Mouse (Mus musculus) lung, postnatal 36 days (tissue): ENCODE data around the gene Thoc6.

Experiments used
- DNase-seq: peaks from one replicate; pipeline ENCODE4 v3.0.0; 2022; ENCODE audit warnings: mixed read lengths

The Thoc6 gene

DNA sequence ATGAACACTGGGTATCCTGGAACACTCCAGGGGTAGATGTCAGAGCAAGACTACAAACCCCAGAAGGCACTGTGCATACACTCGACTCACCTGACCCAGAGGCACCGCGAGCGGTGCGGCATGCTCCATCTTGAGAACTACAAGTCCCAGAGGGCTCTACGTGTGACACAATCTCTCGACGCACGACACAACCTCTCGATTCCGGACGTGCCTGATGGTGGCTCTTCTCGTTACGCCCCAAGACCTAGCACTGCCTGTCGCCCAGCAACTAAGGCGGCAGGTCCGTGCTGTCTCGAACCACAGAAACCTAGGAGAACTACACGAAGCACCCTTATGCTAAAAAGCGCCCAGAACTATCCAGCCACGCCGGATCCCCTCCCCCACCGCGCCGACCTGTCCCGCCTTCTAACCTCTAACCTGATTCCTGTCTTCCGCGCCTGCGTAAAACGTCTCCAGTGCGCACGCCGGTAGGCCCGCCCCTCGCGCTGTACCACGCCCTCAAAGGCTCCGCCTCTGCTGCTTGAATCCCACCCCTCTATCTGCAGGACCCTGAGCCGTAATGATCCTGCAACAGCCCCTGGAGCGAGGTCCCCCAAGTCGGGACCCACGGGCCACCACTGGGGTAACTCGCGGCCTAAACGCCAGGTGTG lies at the start of gene Thoc6, which contains the start of gene Hcfc1r1:
Thoc6 (minus strand) TSS at position 459 of the 650 bp plus-strand sequence.
Hcfc1r1 (plus strand) TSS at position 173 of the 650 bp plus-strand sequence.
- DNase-seq: peak; percentile 97

DNA sequence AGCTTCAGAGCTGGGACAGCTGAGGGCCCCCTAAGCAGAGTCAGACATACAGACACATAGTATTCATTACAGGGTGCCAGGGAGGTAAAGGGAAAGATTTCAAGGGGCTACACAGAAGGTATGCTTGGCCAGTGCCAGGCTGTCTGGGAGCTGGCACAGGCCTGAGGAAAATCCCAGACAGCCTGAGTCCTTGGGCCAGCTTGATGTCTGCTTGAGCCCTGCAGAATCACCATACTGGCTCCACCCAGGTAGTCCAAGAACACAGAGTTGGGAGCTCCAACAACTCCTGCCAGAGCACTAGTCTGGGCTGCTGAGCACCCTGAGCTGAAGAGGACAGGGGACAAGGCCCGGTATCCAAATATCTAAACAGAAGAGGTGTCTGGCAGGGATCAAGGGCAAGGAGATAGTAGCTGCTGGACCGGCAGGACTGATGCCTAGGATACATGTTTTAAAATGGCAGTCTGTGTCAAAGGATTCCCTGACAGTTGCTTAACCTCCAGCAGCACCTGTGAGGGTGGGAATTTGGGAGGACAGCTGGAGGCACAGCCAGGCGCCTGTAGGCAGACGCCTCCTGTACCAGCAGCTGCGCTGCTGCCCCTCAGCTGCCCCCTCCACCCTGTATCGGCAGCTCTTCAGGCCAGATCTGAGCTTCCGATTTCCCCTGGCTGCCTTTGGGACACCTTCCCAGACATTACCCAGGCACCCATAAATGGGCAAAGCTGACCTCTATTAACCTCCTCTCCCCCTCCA lies 48.9 kb upstream of the Thoc6 start, which contains the start of gene 1520401A03Rik:
1520401A03Rik (minus strand) TSS at position 408 of the 750 bp plus-strand sequence.
- no peak for DNase-seq

- no peak for DNase-seq
Observed at GRCm38 (mm10) chr17:23721886-23722285, 48.2 kb upstream of the Thoc6 start.

- DNase-seq: no peak
Observed at GRCm38 (mm10) chr17:23719455-23719854, 45.8 kb upstream of the Thoc6 start.

GRCm38 (mm10) chr17:23717003-23717402 lies 43.3 kb upstream of the Thoc6 start:
- DNase-seq: no peak

DNA sequence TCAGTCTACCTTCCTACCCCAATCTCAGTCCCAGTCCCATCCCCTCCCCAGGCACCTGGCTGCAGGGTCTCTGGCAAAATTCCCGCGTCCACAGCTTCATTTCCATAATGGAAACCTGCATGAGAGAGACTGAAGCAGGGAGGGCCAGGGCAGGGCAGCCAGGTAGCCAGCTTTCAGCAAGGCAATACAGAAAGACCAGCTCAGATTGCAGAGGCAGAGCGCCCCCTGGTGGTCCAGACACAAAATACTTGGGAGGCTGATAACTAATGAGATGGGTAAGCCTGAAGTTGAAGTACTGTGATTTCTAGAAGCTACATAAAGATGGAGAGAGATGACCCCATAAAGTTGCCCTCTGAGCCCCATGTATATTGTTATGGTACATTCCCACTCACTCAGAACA lies 32.5 kb upstream of the Thoc6 start:
- DNase-seq: peak; percentile 81

DNA sequence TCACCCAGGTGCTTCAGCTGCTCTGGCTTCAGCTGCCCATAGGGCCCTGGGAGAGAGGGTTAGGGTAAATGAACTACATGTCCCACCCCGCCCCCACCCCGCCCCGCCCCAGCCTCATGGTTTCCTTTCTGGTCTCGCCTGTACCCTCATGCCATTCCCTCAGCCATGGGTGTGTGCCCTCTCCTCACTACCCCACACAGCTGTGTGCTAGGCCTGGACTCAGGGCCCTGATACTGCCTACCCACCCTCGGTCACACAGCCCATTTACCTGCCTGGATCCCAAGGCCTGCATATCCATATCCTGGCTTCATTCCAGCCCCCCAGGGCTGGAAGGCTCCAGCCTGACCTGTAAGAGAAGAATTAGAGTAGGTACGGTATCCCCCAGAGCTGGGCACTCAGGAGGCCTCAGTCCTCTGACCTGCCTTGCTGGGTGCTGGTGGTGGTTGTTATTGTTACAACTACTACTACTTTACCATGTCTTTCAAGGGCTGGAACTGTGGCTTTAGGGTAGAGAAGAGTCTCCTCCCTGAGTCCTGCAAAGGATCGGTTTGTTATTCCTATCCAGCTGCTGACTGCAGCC lies 31.9 kb upstream of the Thoc6 start:
- no peak for DNase-seq

DNA sequence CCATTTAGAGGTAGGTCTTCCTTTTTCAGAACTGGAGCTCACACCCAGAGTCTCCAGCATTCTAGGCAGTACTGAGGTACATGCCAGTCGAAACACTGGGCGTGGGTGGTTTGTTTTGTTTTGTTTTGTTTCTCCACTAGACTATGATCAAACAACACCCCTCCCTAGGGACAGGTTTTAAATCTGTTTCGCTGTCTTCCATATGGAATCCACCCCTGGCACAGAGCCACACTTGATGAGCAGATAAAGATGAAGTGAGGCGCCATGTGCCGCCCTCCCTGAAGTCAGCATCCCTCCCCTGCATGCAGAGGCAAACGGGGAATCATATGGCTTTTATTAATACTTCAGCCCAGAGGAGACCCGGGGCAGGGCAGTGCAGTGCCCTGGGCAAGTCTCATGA lies 31.1 kb upstream of the Thoc6 start:
- DNase-seq: no peak

GRCm38 (mm10) chr17:23703301-23703700 lies 29.6 kb upstream of the Thoc6 start:
- no peak for DNase-seq

DNA sequence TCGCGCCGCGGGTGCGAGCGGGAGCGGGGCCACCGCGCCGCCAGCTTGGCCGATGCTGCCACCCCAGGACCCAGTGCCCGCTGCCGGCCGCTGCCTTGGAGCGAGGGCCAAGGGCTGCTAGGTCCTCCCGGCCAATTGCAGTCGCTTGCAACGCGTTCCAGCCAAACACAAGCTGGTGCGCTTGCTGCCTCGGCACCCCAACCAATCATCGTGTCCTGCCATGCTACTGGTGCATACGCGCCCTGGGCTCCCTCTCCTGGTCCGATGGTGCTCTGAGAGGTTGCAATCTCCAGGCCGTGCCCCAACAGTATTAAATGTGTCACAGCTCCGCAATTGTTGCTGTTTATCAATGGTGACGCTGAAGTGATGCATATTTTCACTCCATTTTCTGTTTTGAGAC lies 26.4 kb upstream of the Thoc6 start:
- DNase-seq: peak; percentile 97

GRCm38 (mm10) chr17:23699131-23700077 lies 25.7 kb upstream of the Thoc6 start:
- DNase-seq: peak; percentile 57

GRCm38 (mm10) chr17:23695801-23696200 lies 22.1 kb upstream of the Thoc6 start:
- no peak for DNase-seq

- DNase-seq: no peak
Observed at GRCm38 (mm10) chr17:23694491-23694890, 20.8 kb upstream of the Thoc6 start.

DNA sequence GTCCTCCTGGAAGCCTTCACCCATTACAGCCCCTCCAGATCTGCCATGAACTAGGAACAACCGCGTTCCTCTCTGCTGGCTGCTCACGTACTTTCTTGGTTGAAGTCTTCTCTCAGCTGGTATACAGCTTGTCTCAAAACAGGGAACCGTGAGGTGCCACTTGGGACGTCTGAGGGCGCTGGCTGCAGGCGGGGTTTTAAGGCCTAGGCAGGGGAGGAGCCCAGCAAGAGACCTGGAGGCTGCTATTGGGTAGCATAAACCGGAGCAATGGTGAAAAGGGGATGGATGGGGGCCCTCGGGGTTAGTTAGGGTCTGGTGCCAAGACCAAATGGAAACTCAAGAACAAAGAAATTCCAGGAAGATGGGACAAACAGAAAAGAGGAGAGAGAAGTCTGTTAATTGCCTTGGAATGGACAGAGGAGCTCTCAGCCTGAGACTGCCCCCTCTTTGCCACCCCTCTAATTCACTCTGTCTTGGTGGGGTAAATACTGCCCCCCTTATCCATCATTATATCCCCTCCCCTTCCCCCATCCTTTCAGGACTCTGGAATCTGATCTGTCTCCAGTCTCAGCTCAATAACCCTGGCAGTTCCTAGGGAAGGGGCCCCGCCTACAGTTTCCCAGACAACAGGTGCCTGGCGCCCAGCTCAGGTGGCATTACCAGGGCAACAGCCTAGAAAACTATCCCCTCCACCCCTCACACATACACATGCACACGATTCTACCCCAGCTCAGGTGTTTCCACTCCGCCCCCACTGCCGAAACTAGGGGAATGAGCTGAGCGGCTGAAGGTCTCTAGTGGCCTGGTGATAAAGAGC lies 10.4 kb upstream of the Thoc6 start, which contains the start of gene Cldn9:
Cldn9 (minus strand) TSS at position 171 of the 817 bp plus-strand sequence.
- DNase-seq: no peak

DNA sequence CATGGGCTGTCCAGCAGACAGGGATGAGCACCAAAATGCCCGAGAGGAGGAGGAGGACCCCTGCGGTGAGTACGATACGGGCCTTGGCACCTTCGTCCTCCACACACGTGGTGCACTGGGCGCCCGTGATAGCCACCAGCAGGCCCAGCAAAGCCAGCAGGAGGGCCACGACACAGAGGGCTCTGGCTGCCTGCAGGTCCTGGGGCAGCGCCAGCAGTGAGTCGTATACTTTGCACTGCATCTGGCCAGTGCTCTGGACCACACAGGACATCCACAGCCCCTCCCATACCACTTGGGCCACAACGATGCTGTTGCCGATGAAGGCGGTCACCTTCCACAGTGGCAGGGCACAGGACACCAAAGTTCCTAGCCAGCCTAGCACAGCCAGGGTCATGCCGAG lies 9.5 kb upstream of the Thoc6 start:
- no peak for DNase-seq

- DNase-seq: no peak
Observed at GRCm38 (mm10) chr17:23682530-23682929, 8.8 kb upstream of the Thoc6 start.

DNA sequence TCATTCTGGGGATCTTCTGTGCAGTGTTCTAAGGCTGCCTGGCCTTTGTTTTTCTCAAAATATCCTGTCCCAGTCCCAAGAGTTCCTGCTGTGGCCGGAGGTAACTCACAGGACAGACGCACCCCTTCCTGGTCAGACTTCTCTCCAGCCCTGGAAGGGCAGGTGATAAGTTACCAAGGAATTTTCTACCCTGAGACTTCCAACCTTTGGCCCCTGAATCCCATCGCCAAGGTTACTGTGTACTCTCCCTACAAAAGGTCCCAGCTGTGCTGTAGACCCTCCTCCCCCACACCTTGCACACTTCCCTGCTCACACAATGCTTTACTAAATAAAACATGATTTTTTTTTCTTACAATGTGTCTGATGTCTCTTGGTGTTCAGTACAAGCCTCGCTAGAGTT lies 8.4 kb upstream of the Thoc6 start:
- no peak for DNase-seq

DNA sequence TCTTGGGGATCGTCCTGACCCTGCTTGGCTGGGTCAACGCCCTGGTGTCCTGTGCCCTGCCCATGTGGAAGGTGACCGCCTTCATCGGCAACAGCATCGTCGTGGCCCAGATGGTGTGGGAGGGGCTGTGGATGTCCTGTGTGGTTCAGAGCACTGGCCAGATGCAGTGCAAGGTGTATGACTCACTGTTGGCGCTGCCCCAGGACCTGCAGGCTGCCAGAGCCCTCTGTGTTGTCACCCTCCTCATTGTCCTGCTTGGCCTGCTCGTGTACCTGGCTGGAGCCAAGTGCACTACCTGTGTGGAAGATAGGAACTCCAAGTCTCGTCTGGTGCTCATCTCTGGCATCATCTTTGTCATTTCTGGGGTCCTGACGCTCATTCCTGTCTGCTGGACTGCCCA lies 7.4 kb upstream of the Thoc6 start:
- peak; percentile 20 for DNase-seq

DNA sequence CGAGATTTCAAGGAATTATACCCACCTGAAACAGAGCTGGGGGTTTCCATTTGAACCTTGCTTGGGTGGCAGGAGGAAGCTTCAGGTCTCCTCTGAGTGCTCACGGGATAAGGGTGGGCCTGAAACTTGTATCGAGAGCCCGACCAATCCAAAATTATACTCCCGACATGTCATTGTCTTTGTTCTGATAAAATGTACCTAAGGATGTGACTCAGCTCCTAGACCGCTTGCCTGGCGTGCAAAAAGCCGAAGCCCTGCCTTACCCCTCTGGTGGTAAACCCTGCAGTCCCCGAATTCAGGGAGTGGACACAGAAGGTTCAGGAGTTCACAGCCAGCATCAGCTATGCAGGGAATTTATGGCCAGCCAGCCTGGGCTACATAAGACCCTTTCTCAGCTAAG lies 6.7 kb upstream of the Thoc6 start:
- no peak for DNase-seq

GRCm38 (mm10) chr17:23679127-23679835 lies 5.6 kb upstream of the Thoc6 start, which contains the start of gene Cldn6:
Cldn6 (plus strand) TSS chr17:23679249.
- DNase-seq: no peak

- DNase-seq: peak; percentile 94
Observed at GRCm38 (mm10) chr17:23677236-23677679, 3.6 kb upstream of the Thoc6 start, which contains the start of gene Tnfrsf12a. Tnfrsf12a (minus strand) TSS chr17:23677468.
